Mouse (Mus musculus) lung, postnatal 25 days (tissue): ENCODE measurements around the gene Aak1.
A peak's percentile ranks its signal among the peaks of the same experiment; 100 is the strongest.
"Not testable (repeated sequence)": the region's sequence is repeated elsewhere in the genome, so short reads cannot be mapped to it uniquely, and the experiment has no call there.

Source experiments
- DNase-seq: peaks from one replicate; pipeline ENCODE4 v3.0.0; 2022; ENCODE audit warnings: low spot score

Aak1 gene

DNA sequence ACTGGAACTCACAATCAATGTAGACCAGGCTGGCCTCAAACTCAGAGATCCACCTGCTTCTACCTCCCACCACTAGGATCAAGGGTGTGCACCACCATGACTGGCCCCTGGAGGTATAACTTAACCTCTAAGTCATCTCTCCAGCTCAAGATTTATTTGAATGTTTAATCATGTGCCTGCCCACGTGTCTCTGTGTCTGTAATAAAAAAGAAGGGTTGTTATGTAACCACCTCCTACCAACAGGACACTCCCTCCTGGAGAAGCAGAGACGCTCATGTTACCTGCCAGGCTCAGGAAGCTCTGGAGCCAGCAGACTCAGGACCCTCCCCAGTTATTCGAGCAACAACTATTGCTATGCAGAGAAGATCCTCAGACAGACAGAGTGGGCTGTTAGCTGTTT, 7.4 kb upstream of the Aak1 start:
- peak; percentile 47 for DNase-seq

DNA sequence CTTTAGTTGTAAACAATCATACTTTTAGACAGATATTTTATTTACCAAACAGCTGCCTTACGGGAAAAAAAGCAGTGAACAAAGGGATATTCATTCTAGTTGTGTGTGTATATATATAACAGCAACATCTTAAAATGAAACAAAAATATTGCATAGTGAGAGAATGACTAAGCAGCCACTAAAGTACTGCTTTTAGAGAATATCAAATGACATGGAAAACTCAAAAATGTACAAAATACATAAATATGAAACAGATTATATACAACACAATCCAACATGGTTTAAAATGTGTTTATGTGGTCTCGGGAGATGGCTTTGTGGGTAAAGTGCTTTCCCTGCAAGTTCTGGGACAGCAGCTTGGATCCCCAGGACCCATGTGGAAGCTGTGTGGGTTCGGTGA, 5.7 kb upstream of the Aak1 start:
- no peak for DNase-seq

DNA sequence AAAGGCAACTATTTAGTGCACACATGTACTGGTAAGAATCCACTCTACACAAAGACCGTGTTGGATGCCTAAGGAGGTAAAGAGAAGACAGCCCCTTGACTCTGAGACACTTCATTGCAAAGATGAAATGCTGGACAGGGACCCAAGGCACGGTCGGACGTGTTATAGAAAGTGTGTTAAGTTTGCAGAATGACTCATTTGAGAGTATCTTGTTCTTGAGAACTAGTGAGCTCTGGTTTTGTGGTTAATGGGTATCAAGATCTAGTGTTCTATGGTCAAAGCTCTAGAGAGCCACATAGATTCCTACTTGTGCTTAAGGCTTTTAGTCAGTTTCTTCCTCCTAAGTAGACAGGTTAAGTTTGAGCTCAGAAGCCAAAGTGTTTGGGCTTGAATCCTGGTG, 2.9 kb upstream of the Aak1 start:
- no peak for DNase-seq

GRCm38 (mm10) chr6:86847816-86848215, 1.5 kb upstream of the Aak1 start:
- DNase-seq, result no peak

DNA sequence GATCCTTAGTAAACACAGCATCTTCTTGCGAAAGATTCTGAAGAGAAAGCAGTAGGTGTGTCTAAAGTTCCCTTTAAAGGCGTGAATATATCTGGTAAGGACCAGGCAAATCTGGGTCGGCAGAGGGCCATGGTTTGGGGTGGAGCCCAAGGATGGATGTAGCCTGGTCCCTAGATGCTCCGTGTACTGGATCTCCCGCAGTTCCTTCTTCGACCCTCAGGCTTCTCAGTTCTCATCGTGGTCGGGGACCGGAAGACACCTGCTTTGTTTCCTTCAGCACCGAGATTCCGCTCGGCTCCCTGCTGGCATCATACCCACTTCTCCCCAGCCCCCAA, 770 bp upstream of the Aak1 start:
- no peak for DNase-seq

DNA sequence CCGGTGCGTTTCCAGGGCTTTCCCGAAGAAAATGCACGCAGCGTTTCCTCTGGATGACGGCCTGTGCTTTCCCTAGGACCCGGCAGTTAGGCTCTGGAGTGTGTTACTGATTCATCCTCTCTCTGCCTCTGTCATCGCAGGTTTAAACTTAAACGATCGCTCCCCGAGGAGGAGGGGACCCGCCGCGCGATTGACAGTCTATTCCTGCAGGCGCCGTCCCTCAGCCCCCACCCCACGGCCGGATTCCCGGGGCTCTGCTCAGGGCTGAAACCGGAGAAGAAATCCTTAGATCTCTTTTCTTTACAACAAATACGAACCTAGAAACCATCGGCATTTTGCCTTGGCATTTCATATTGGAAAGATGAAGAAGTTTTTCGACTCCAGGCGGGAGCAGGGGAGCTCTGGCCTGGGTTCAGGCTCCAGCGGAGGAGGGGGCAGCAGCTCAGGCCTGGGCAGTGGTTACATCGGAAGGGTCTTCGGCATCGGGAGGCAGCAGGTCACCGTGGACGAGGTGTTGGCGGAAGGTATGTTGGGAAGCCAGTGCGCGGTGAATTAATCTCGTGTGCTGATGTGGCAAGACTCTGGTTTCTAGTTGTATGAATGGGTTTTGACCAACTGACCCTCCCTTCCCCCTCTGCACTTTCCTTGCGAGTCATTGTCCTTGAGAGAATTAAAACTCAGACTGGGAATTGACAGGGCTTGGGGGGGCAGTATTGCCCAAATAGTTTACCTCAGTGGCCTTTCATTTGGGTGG, 552 bp downstream of the Aak1 start:
- DNase-seq, result peak; percentile 34

GRCm38 (mm10) chr6:86850588-86850987, 1.3 kb downstream of the Aak1 start:
- peak; percentile 33 for DNase-seq

DNA sequence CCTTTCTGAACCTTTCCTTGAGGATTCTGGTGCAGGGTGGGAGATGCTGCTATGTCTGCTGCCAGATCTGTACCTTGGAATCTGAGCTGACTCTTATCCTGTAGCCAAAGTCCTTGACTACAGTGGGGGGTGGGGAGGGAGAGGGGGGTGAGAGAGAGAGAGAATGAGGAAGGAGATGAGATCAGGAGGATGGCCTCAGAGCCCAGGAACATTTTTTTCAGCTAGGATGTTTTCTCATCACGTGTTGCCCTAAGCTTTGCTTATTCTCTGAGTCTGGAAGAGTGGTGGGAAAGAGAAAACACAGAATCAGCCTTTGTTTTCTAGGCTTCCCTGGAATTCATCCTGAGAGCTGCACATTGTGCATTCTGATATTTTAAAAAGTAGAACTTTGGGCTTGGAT, 2.2 kb downstream of the Aak1 start:
- no peak for DNase-seq

- DNase-seq, result no peak
Measured at GRCm38 (mm10) chr6:86853928-86854327, 4.6 kb downstream of the Aak1 start.

DNA sequence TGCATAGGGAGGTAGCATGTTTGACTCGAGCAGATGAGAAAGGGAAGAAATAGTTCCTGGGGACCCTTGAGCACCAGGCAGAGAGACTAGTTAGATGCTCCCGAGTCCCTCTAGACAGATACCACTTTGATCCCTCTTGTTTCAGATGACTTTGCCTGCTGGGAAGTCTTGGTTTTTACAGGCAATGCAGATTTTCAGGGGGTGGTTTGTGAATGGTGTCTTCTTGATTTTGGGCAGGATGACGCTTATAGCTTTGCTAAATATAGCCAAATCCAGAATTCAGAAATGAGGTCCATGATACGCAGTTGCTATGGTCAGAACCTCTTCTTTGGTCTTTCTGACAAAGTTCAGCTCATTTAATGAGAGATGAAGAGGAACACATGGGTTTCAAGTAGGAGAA, 5.6 kb downstream of the Aak1 start:
- no peak for DNase-seq

- DNase-seq, result no peak
Measured at GRCm38 (mm10) chr6:86858606-86859005, 9.3 kb downstream of the Aak1 start.

- no peak for DNase-seq
Measured at GRCm38 (mm10) chr6:86860732-86861463, 11.6 kb downstream of the Aak1 start.

DNA sequence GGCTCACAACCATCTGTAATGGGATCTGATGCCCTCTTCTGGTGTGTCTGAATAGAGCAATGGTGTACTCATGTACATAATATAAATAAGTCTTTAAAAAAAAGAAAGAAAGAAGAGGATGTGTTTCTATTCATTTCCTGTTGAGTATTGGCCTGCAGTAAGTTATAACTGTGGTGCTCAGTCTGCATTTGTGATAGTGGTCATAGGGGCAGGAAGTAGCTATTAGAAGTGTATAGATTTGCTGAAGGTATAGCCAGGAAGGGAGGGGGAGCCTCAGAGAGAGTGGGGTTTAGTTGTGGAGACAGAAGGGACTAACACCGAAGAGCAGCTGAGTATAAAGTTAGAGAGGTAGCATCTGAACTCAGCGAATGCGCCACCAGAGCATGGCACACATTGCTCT, 15.0 kb downstream of the Aak1 start:
- no peak for DNase-seq

DNA sequence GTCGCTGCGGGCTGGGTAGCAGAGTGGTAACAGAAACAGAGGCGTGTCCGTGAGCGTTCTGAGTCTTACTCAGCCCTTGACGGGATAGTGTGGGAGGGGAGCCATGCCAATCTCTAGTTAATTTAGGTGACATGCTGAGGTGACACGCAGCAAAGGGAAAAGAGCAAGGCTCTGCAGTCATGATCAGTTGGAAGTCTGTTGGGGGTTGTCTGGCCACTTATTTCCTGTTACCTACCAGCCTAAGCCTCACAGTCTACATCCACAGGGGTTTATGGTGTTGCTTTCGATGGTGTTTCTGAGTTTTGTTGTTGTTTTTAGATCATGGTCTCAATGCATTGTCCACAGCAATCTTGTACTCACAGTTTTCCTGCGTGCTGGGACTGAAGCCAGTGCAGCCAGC, 21.0 kb downstream of the Aak1 start:
- no peak for DNase-seq

DNA sequence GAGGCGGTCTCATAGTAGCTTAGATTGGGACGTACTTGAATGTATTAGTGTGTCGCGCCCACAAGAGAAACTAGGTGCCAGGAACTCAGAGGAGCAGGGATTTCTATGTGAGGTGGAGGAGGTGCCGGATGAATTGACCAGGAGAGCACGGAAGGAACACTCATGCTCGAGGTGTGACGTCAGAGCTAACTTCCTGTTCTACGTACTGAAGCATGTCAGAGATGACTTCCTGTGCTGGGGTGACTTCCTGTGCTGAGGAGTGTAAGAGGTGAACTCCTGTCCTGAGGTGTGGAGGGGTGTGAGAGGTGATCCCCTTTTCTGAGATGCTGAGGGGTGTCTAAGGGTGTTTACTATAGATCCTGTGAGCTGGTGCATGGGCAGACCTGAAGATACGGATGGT, 22.5 kb downstream of the Aak1 start:
- DNase-seq, result no peak

- DNase-seq, result no peak
Measured at GRCm38 (mm10) chr6:86874711-86875375, 25.5 kb downstream of the Aak1 start.

DNA sequence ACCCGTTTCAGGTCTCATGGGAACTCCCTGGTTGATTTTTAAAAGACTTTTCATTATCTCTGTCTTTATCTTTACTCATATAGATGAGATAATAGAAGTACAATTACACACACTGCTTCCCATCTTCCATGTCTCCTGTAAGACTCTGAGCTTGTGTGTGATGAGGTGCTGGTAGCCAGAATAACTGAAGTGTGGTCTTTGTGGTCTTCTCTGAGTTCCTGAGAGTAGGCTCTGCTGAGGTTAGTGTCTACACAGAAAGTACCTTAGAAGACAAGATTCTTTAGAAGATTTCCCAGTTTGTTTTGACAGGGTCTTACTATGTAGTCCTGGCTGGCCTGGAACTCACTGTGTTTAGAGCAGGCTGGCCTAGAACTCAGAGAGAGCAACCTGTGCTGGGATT, 27.1 kb downstream of the Aak1 start:
- no peak for DNase-seq

DNA sequence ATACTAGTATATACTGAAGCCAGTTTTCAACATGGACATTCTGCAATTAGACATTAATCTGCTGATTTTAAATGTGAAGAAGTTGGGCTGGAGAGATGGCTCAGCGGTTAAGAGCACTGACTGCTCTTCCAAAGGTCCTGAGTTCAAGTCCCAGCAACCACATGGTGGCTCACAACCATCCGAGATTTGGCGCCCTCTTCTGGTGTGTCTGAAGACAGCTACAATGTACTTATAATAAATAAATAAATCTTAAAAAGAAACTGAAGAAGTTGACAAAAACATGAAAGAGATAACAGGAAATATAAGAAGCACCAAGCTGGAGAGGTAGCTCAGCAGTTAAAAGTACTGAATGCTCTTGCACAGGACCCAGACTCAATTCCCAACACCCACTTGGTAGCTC, 29.3 kb downstream of the Aak1 start:
- DNase-seq, result not testable (repeated sequence)

DNA sequence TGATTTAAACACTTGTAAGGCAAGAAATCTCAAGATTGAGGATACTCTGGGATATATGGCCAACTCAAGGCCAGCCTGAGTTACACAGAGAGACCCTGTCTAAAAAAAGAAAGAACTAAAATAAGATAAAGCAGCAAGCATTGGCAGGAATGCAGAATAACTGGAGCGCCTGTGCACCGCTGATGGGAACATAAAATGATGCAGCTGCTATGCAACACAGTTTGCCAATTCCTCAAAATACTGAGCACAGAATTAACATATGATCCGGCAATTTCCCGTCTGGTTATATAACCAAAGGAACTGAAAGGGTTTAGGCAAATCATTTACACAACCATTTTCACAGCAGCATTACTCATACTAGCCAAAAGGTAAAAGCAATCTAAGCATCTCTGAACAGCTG, 30.0 kb downstream of the Aak1 start:
- DNase-seq, result peak; percentile 23

DNA sequence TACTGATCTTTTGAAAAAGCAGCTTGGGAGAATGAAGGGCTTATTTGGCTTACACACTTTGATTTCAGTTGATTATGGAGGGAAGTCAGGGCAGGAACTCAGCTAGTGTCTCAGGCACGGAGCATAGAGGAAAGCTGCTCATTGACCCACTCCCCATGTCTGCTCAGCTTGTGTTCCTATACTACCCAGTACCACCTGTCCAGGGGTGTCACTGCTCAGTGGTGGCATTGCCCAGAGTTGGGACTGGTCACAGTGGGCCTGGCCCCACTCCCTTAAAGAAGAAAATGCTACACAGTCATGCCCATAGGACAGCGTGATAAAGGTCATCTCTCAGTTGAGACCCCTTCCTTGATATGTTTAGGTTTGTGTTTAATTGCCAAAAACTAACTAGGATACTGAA, 34.9 kb downstream of the Aak1 start:
- DNase-seq, result no peak

- no peak for DNase-seq
Measured at GRCm38 (mm10) chr6:86884746-86885145, 35.4 kb downstream of the Aak1 start.

DNA sequence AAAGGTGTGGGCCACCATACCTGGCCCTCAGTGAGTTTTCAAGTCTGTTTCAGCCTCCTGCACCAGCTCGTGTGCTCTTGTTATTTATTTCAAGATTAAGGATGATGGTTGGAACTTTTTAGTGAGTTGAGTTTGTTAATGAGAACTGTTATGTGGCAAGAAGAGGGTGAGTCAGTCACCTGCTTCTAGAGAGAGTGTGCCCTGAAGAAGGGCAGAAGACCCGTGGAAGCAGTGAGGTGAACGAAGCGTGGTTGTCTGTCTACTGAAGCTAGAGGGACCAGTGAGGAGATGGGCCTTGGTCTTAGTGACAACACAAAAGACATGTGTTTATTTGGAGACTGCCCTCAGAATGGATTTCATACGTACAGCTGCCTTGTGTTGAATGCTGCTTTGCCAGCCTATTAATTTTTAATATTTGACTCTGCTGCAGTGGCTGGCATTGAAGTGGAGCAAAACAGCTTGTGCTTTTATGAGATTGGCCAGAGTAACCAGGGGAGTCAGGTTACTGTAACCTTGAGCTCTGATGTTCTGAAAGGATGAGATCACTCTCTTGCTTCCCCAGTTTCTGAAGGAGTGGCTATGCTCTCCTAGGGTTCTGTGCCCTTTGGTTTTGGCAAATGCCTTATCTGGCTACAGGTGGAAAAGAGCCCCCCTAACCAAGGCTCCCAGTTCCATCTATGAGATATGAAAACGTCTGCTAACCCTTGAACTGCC, 36.7 kb downstream of the Aak1 start:
- DNase-seq, result no peak

- DNase-seq, result no peak
Measured at GRCm38 (mm10) chr6:86886803-86887202, 37.5 kb downstream of the Aak1 start.
